Mouse (Mus musculus): Measurements from ENCODE around the gene Znfx1. TPM values are rescaled to one million over a fixed set of nuclear protein-coding genes. Genes with fewer than 3 reads are reported as not detected.
"Not testable (repeated sequence)": the region's sequence is repeated elsewhere in the genome, so short reads cannot be mapped to it uniquely, and the experiment has no call there.

Znfx1 gene
- polyA plus RNA-seq, 1 experiment from 2014 or later: 7.5 TPM

GRCm38 (mm10) chr2:167028553-167028952 lies 34.3 kb downstream of the Znfx1 start:
- H3K9me3 ChIP-seq: no peaks in the 10 kb centered on the region
- H3K4me1 ChIP-seq (replicated peaks): no peaks in the 10 kb centered on the region
- H3K4me3 ChIP-seq: no peak overlapping the region
- no peak overlapping the region for H3K27ac ChIP-seq
- H3K36me3 ChIP-seq: peaks cover 99% of the 10 kb centered on the region
- no peak for DNase-seq (ENCODE audit: low spot score)
- H3K27me3 ChIP-seq (ENCODE audit: insufficient read depth, poor library complexity, severe bottlenecking): no peaks in the 10 kb centered on the region
- 96% methylated on average over 7 of the region's 7 CpGs for WGBS

GRCm38 (mm10) chr2:167019396-167019795 lies 43.4 kb downstream of the Znfx1 start:
- Histone ChIP-seq H3K36me3 (peaks cover 72% of the 10 kb centered on the region), H3K4me3 (no peak overlapping the region), H3K27ac (no peak overlapping the region), H3K4me1 (replicated peaks) (peaks cover 25% of the 10 kb centered on the region), H3K27me3 (ENCODE audit: insufficient read depth, poor library complexity, severe bottlenecking) (no peaks in the 10 kb centered on the region), H3K9me3 (no peaks in the 10 kb centered on the region)
- DNase-seq (ENCODE audit: low spot score): no peak
- WGBS: 94% methylated on average over 10 of the region's 10 CpGs

GRCm38 (mm10) chr2:167015382-167015718 lies 47.5 kb downstream of the Znfx1 start:
- Histone ChIP-seq H3K9me3 (no peaks in the 10 kb centered on the region), H3K4me1 (replicated peaks) (peaks cover 25% of the 10 kb centered on the region), H3K36me3 (peaks cover 33% of the 10 kb centered on the region), H3K27ac (peak overlapping the region; percentile 90), H3K4me3 (peak overlapping the region; percentile 81), H3K27me3 (ENCODE audit: insufficient read depth, poor library complexity, severe bottlenecking) (no peaks in the 10 kb centered on the region)
- under 1% methylated on average over 21 of the region's 21 CpGs for WGBS
- DNase-seq (ENCODE audit: low spot score): no peak

GRCm38 (mm10) chr2:167014702-167015381 lies 48.0 kb downstream of the Znfx1 start, which contains the start of gene Ddx27:
Gene Ddx27 (plus strand): TSS chr2:167015193.
- peaks cover 25% of the 10 kb centered on the region for H3K4me1 ChIP-seq (replicated peaks)
- H3K27me3 ChIP-seq (ENCODE audit: insufficient read depth, poor library complexity, severe bottlenecking): no peaks in the 10 kb centered on the region
- peaks cover 28% of the 10 kb centered on the region for H3K36me3 ChIP-seq
- peak within 1 kb of the TSS; percentile 90 for H3K27ac ChIP-seq
- WGBS: 3% methylated on average over 37 of the region's 37 CpGs
- peak; percentile 94 for DNase-seq (ENCODE audit: low spot score)
- H3K4me3 ChIP-seq: peak within 1 kb of the TSS; percentile 81
- no peaks in the 10 kb centered on the region for H3K9me3 ChIP-seq

GRCm38 (mm10) chr2:167010546-167010945 lies 52.3 kb downstream of the Znfx1 start:
- H3K4me1 ChIP-seq (replicated peaks): peaks cover 6% of the 10 kb centered on the region

GRCm38 (mm10) chr2:167009483-167009882 lies 53.3 kb downstream of the Znfx1 start:
- Histone ChIP-seq H3K36me3 (no peaks in the 10 kb centered on the region), H3K27ac (no peak overlapping the region), H3K4me1 (replicated peaks) (no peaks in the 10 kb centered on the region), H3K27me3 (ENCODE audit: insufficient read depth, poor library complexity, severe bottlenecking) (no peaks in the 10 kb centered on the region), H3K4me3 (no peak overlapping the region), H3K9me3 (no peaks in the 10 kb centered on the region)
- WGBS: 80% methylated on average over 4 of the region's 4 CpGs
- DNase-seq (ENCODE audit: low spot score): no peak

More at GRCm38 (mm10) chr2:167010546-167010945, 52.3 kb downstream of the Znfx1 start:
- WGBS: 86% methylated on average over 3 of the region's 3 CpGs
- Histone ChIP-seq H3K36me3 (no peaks in the 10 kb centered on the region), H3K4me3 (no peak overlapping the region), H3K9me3 (no peaks in the 10 kb centered on the region), H3K27ac (no peak overlapping the region), H3K27me3 (ENCODE audit: insufficient read depth, poor library complexity, severe bottlenecking) (no peaks in the 10 kb centered on the region)
- no peak for DNase-seq (ENCODE audit: low spot score)

DNA sequence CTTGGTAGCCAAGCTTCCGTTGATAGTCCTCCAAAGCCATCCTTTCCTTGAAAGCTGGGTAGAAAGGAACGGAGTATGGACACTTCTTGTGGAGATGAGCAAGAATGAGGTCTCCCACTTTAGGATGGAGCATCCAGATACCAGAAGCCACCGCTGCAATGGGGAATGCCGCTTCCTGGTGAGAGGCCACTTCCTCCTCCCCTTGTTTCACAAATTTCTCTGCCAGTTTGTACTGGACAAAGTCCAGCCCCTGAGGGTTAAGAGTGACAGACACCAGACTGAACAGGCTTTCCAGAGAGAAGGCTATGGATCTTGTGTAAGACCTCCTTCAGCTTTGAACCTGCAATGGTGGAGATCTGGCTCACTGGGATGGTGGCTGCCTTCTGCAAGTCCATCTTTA lies 55.2 kb downstream of the Znfx1 start:
- not testable (repeated sequence) for H3K36me3 ChIP-seq; H3K4me1 ChIP-seq (replicated peaks)
- 84% methylated on average over 4 of the region's 4 CpGs for WGBS

DNA sequence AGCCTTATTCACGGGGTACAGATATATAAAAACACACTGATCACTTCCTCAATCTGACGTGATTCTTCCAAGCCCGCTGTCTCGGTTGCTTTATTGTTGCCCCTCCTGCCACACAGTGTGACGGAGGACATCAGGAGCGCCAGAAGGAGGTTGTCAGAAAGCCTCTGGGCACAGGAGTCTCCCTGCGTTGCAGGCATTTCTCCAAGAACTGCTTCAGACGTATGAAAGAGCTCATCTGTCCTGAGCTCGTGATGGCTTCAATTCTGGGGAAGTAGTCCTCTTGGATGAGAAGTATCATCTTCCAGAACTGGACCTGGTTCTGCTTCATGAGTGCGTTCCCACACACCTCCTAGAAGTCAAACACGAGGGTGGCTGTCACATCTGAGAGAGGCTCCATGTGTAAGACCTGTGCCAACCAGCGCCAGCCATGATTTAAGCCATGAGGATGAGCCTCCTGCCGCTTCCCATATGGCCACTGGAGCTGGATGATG lies 55.8 kb downstream of the Znfx1 start:
- 79% methylated on average over 13 of the region's 13 CpGs for whole genome bisulfite sequencing
- H3K4me3 ChIP-seq: no peak overlapping the region
- no peaks in the 10 kb centered on the region for H3K9me3 ChIP-seq
- H3K4me1 ChIP-seq (replicated peaks): no peaks in the 10 kb centered on the region
- no peak overlapping the region for H3K27ac ChIP-seq
- no peak for DNase-seq (ENCODE audit: low spot score)
- no peaks in the 10 kb centered on the region for H3K36me3 ChIP-seq
- no peaks in the 10 kb centered on the region for H3K27me3 ChIP-seq (ENCODE audit: insufficient read depth, poor library complexity, severe bottlenecking)

More for the DNA sequence above, 55.2 kb downstream of the Znfx1 start:
- not testable (repeated sequence) for H3K27ac ChIP-seq; DNase-seq (ENCODE audit: low spot score); H3K27me3 ChIP-seq (ENCODE audit: insufficient read depth, poor library complexity, severe bottlenecking); H3K4me3 ChIP-seq; H3K9me3 ChIP-seq

GRCm38 (mm10) chr2:167006355-167006754 lies 56.5 kb downstream of the Znfx1 start:
- H3K27me3 ChIP-seq (ENCODE audit: insufficient read depth, poor library complexity, severe bottlenecking): no peaks in the 10 kb centered on the region
- no peak for DNase-seq (ENCODE audit: low spot score)
- H3K4me1 ChIP-seq (replicated peaks): no peaks in the 10 kb centered on the region
- H3K9me3 ChIP-seq: no peaks in the 10 kb centered on the region
- no peaks in the 10 kb centered on the region for H3K36me3 ChIP-seq
- WGBS: 91% methylated on average over 2 of the region's 2 CpGs
- no peak overlapping the region for H3K4me3 ChIP-seq
- no peak overlapping the region for H3K27ac ChIP-seq

DNA sequence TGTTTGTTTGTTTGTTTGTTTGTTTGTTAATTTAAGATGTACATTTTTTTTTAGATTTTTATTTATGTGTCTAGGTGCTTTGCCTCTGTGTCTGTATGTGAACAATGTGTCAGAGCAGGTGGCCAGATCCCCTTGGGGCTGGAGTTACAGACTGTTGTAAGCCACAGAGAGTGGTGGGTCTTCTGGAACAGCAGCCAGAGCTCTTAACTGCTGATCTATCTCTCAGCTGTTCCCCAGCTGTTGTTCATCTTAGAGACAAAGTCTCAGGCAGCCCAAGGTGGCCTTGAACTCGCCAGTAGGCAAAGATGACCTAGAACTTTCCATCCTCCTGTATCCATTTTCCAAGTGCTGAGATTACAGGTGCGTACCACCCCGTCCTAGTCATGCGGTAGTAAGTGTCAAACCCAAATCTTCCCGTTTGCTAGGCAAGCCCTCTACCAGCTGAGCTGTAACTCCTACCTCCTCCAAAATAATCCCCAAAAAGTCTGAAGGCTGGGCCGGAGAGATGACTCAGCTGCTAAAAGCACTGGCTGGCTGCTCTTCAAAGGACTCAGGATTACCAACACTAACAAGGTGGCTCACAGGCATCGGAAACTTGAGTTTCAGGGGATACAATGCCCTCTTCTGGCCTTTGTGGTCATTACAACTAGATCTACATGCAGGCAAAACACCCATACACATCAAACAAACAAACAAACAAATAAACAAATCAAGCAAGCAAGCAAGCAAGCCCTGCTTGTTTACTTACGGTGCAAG lies 58.5 kb downstream of the Znfx1 start:
- H3K27me3 ChIP-seq (ENCODE audit: insufficient read depth, poor library complexity, severe bottlenecking): no peaks in the 10 kb centered on the region
- no peaks in the 10 kb centered on the region for H3K36me3 ChIP-seq
- peak; percentile 40 for DNase-seq (ENCODE audit: low spot score)
- H3K4me1 ChIP-seq (replicated peaks): no peaks in the 10 kb centered on the region
- H3K27ac ChIP-seq: no peak overlapping the region
- H3K4me3 ChIP-seq: no peak overlapping the region
- 48% methylated on average over 8 of the region's 8 CpGs for WGBS
- H3K9me3 ChIP-seq: no peaks in the 10 kb centered on the region

- Histone ChIP-seq H3K4me3 (no peak overlapping the region), H3K27ac (no peak overlapping the region), H3K27me3 (ENCODE audit: insufficient read depth, poor library complexity, severe bottlenecking) (no peaks in the 10 kb centered on the region), H3K4me1 (replicated peaks) (peaks cover 4% of the 10 kb centered on the region; the same call in 1 of the 2 replicates), H3K36me3 (no peaks in the 10 kb centered on the region), H3K9me3 (no peaks in the 10 kb centered on the region)
- DNase-seq (ENCODE audit: low spot score): no peak
- 80% methylated on average over 9 of the region's 9 CpGs for WGBS
Observed at GRCm38 (mm10) chr2:167001486-167001885, 61.3 kb downstream of the Znfx1 start.

DNA sequence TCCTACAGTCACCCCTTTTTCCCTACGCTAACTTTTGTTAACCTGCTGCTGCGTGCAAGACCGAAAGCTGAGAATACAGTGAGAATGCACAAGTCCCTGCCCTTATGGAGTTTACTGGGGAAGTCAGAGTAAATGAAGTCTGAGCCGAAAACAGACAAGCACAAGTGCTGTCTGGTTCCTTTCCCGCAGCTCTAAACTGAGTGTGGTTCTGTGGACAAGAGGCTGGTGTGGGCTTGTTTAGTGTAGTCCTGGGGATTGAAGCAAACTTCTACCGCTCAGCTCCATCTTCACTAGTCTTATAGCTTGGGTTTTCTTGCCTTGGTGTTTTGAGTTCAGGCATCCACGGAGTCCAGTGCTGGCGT lies 66.3 kb downstream of the Znfx1 start:
- Histone ChIP-seq H3K9me3 (no peaks in the 10 kb centered on the region), H3K4me3 (peak overlapping the region; percentile 99), H3K4me1 (replicated peaks) (peaks cover 40% of the 10 kb centered on the region), H3K27me3 (ENCODE audit: insufficient read depth, poor library complexity, severe bottlenecking) (no peaks in the 10 kb centered on the region), H3K36me3 (no peaks in the 10 kb centered on the region), H3K27ac (peak overlapping the region; percentile 98)
- DNase-seq (ENCODE audit: low spot score): no peak
- WGBS: 44% methylated on average over 8 of the region's 8 CpGs

GRCm38 (mm10) chr2:166995796-166996532 lies 66.9 kb downstream of the Znfx1 start, which contains the start of gene Stau1:
Gene Stau1 (minus strand): TSS chr2:166996299.
- DNase-seq (ENCODE audit: low spot score): peak; percentile 96
- Histone ChIP-seq H3K36me3 (no peaks in the 10 kb centered on the region), H3K4me3 (peak within 1 kb of the TSS; percentile 99), H3K9me3 (no peaks in the 10 kb centered on the region), H3K27ac (peak within 1 kb of the TSS; percentile 98), H3K4me1 (replicated peaks) (peaks cover 40% of the 10 kb centered on the region), H3K27me3 (ENCODE audit: insufficient read depth, poor library complexity, severe bottlenecking) (no peaks in the 10 kb centered on the region)
- under 1% methylated on average over 88 of the region's 88 CpGs for WGBS
